Mouse (Mus musculus) intestine, embryonic 15.5 days (tissue): ENCODE measurements around the gene Tbata. TPM values are rescaled to one million over a fixed set of nuclear protein-coding genes. Genes with fewer than 3 reads are reported as not detected.
A peak's percentile ranks its signal among the peaks of the same experiment; 100 is the strongest.

Source experiments
- ATAC-seq: fragments of 200-750 bp; cut with Nextera tagmentation; 2 replicates; pipeline ENCODE4 v1.8.0; 2017; ENCODE audit warnings: moderate TSS enrichment, moderate library complexity
- H3K27ac ChIP-seq: fragments of 300-500 bp; sonication (generic); 2 replicates; pipeline ENCODE4 v1.5.1; 2015; ENCODE audit warnings: mild to moderate bottlenecking, inconsistent platforms
- H3K27me3 ChIP-seq: fragments of 300-500 bp; sonication (generic); replicated peaks from 2 replicates; pipeline ENCODE4 v1.6.1; 2015; ENCODE audit warnings: inconsistent platforms
- H3K36me3 ChIP-seq: fragments of 300-500 bp; sonication (generic); 2 replicates; pipeline ENCODE4 v1.6.1; 2015; ENCODE audit warnings: inconsistent platforms
- H3K4me1 ChIP-seq: fragments of 300-500 bp; sonication (generic); replicated peaks from 2 replicates; pipeline ENCODE4 v1.6.1; 2015; ENCODE audit warnings: inconsistent platforms
- H3K4me2 ChIP-seq: fragments of 300-500 bp; sonication (generic); replicated peaks from 2 replicates; pipeline ENCODE4 v1.6.1; 2015; ENCODE audit warnings: mild to moderate bottlenecking, inconsistent platforms
- H3K4me3 ChIP-seq: fragments of 300-500 bp; sonication (generic); replicated peaks from 2 replicates; pipeline ENCODE4 v1.5.1; 2015; ENCODE audit warnings: inconsistent platforms
- H3K9ac ChIP-seq: fragments of 300-500 bp; sonication (generic); 2 replicates; pipeline ENCODE4 v1.6.1; 2015; ENCODE audit warnings: inconsistent platforms
- H3K9me3 ChIP-seq: fragments of 300-500 bp; sonication (generic); 2 replicates; pipeline ENCODE4 v1.6.1; 2016; ENCODE audit warnings: inconsistent platforms
- WGBS: fragments of 180-500 bp; shearing (Covaris S2); methylation state at CpG from one replicate; pipeline ENCODE4 v1.1.7; 2015; 5-methylcytosine and 5-hydroxymethylcytosine counted together
- polyA plus RNA-seq: library from polyadenylated mRNA; unstranded; fragments of >200 nt; fragmentation: Nextera tagmentation; extraction: Ambion mirVana; gene quantifications from 2 replicates; pipeline ENCODE4 v1.2.1, GENCODE M21; 2015

Gene Tbata
- polyA plus RNA-seq, 1 experiment from 2014 or later, result not detected

DNA sequence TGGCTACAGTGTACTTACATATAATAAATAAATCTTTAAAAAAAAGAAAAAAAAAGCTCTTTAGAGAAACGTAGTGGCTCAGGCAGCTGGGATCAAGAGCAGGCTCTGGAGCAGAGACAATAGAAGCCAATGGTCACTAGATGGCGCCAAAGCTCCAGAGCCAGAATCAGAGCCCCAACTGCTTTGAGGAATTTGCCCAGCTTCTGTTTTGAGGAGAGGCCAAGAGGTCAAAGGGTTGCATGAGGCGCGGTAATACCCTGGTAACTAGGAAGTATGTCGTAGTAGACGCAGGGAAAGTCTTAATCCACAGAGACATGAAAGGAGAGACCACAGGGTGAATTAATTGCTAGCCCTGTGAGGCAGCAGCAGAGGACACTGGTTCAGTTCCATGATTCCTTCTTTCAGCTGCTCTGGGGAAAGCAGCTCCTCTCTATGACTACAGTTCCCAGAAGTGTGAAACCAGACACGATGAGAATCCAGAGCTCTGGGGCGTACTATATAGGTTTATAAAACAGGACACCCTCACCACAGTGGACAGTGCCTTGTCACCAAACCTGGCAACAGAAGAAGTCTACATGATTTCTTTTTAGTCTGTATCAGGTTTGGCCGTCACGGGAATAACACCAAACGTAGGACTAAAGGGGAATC lies 27.9 kb downstream of the Tbata start:
- ATAC-seq, result peak; percentile 61
- WGBS, result 27% methylated on average over 11 of the region's 11 CpGs

DNA sequence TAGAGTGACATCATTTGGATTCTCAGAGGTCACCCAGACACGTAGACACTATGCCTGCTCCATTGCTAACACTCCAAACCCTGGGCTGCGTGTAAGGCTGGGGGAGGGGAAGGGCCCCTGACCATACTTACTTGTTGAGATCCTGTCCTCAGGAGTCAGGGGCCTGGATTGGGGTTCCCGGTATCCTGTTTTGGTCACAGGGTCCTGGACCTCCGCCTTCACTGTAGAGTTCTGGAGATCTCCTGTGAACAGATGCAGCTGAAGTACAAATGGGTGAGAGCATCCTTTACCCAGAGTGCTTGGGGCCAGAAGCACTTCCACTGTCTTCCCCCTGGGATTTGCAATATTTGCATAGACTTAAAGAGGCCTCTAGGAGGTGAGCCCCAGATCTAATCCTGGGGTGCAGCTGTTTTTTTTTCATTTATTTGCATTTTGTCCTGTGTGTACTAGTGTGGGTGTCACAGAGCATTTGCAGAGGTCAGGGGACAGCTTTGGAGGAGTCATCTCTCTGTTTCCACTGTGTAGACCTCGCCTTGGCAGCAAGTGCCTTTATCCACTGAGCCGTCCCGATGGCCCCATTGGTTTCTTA lies 28.6 kb downstream of the Tbata start:
- Histone ChIP-seq H3K27me3 (no peaks in the 10 kb centered on the region), H3K4me1 (no peaks in the 10 kb centered on the region), H3K9me3 (no peaks in the 10 kb centered on the region), H3K36me3 (no peaks in the 10 kb centered on the region), H3K9ac (no peak overlapping the region), H3K4me3 (no peak overlapping the region), H3K27ac (no peak overlapping the region), H3K4me2 (no peak overlapping the region)
- 80% methylated on average over 7 of the region's 7 CpGs for WGBS
- ATAC-seq, result peak; percentile 29

More for the DNA sequence above, 27.9 kb downstream of the Tbata start:
- Histone ChIP-seq H3K9me3 (no peaks in the 10 kb centered on the region), H3K4me3 (no peak overlapping the region), H3K4me1 (no peaks in the 10 kb centered on the region), H3K27me3 (no peaks in the 10 kb centered on the region), H3K9ac (no peak overlapping the region; the same call in 1 of the 2 replicates), H3K4me2 (no peak overlapping the region), H3K36me3 (no peaks in the 10 kb centered on the region), H3K27ac (no peak overlapping the region)

DNA sequence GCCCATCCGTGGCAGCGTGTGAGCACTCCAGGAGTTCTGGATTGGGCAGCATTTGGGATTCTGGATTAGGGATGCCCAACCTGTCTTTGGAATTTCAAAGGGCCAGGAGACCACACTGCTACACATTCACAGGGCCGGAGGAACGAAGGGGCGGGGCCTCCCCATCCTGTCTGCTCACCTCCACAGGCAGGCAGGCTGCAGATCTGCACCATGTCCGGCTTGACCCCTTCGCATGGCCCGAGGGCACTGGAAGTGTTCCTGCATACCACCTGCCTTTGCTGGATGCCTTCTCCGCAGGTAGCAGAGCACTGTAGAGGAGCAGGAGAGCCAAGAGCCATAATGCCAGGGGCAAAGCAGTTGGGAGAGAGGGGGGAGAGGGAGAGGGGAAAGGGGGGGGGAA lies 29.2 kb downstream of the Tbata start:
- Histone ChIP-seq H3K27ac (no peak overlapping the region), H3K4me1 (no peaks in the 10 kb centered on the region), H3K4me3 (no peak overlapping the region), H3K27me3 (no peaks in the 10 kb centered on the region), H3K9me3 (no peaks in the 10 kb centered on the region), H3K9ac (no peak overlapping the region), H3K4me2 (no peak overlapping the region), H3K36me3 (no peaks in the 10 kb centered on the region)
- WGBS, result 50% methylated on average over 9 of the region's 9 CpGs
- no peak for ATAC-seq

DNA sequence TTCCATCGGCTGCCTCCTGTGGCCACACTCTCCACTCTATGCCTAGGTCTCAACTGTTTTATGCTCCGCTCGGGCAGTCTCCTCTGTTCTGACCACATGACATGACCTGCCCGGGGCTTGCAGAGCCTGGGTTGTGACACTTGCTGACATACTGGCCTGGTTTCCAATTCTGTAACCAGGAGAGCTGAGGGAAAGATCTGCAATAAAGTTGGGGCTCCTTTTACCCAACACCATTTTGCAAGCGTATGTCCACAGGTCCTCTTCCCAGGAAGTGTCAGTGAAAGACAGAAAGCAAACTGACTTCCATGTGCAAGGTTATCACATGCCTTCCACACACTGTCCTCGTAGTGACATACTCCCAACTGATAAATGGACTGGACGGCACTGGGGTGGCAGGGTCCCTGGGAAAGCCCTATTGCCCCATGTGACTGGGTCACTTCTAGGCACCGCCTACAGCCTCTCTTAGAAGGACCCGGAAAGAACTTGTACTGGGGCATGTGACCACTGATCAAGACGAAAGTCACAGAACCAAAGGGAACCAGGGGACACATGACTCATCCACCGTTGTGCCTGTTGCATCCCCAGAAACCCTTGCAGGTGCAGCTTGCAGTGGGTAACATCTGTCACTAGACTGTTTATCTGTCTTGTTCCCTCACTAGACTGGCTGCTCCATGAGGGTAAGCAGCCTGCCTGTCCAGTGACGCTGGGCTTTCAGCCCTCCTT lies 30.0 kb downstream of the Tbata start:
- no peak overlapping the region for H3K4me2 ChIP-seq
- H3K27ac ChIP-seq, result no peak overlapping the region
- ATAC-seq, result no peak
- H3K36me3 ChIP-seq, result no peaks in the 10 kb centered on the region
- H3K9me3 ChIP-seq, result no peaks in the 10 kb centered on the region
- H3K4me3 ChIP-seq, result no peak overlapping the region
- H3K27me3 ChIP-seq, result no peaks in the 10 kb centered on the region
- H3K4me1 ChIP-seq, result no peaks in the 10 kb centered on the region
- 76% methylated on average over 12 of the region's 12 CpGs for WGBS
- no peak overlapping the region for H3K9ac ChIP-seq

DNA sequence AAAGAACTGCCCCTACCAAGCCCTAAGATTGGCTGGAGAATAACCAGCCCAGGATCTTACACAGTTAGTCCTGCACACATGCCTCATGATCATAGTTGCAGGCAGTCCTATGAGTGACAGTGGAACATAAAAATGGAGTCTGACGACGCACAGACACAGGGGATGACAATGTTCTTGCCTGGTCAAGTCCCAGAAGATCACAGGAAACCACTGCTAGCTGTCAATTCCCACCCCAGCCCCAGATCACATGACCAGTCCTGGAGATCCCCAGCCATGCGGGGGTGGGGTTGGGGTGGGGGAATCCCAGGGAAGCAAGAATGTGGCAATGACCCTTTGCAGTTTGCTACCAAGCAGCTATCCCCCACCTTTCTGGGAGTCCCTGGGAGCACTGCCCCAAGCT lies 32.2 kb downstream of the Tbata start:
- Histone ChIP-seq H3K27me3 (no peaks in the 10 kb centered on the region), H3K9ac (no peak overlapping the region), H3K36me3 (no peaks in the 10 kb centered on the region), H3K4me2 (no peak overlapping the region), H3K27ac (no peak overlapping the region), H3K9me3 (no peaks in the 10 kb centered on the region), H3K4me1 (no peaks in the 10 kb centered on the region), H3K4me3 (no peak overlapping the region)
- 65% methylated on average over 3 of the region's 3 CpGs for WGBS
- ATAC-seq, result no peak

DNA sequence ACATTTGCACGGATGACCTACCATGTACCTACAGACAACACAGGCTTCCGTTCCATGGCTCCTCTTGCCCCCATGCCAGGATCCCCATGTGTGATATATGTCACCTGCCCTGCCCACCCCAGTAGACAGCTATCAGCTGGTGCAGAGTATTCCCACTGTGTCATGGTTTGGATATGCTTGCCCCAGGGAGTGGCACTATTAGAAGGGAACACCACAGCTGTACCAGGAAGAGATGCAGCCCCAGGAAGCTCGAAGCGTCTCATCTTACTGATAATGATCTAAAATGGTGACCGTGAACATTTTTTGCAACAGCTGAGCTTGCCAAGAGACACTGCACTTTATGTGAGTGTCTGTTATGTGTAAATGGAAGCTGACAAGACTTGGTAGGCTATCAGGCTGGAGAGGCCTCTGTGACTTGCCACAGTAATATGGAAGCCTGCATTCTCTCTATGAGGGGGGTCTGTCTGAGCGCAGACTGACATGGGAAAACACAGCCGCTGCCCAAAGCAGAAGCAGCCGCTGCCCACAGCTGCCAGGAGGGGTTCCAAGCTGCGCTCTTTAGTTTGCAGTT lies 36.4 kb downstream of the Tbata start:
- 0 out of 2 replicates have a peak, but pooled peaks cover 5% of the 10 kb centered on the region for H3K4me1 ChIP-seq
- no peaks in the 10 kb centered on the region for H3K36me3 ChIP-seq
- no peak overlapping the region for H3K4me2 ChIP-seq
- ATAC-seq, result no peak
- no peak overlapping the region for H3K27ac ChIP-seq
- H3K4me3 ChIP-seq, result no peak overlapping the region
- H3K9ac ChIP-seq, result no peak overlapping the region
- H3K27me3 ChIP-seq, result no peaks in the 10 kb centered on the region
- WGBS, result 75% methylated on average over 9 of the region's 9 CpGs
- no peaks in the 10 kb centered on the region for H3K9me3 ChIP-seq

DNA sequence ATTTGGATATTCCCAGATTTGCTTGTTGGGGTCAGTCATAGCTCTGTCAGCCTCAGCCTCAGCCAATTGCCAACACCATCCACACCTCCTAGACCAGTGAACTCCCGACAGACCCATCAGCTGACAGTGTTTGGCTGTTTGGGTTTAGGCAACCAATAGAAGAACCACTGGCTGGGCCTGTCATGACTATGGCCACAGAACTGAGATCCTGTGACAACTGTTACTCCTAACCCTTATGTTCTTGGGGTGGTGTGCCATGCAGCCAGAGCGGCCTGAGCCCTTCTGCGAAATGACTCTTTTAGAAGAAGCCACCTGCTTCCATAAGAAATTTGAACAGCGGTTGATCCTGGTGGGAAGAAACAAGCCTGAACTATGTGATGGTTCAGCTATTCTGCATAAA lies 39.4 kb downstream of the Tbata start:
- H3K4me1 ChIP-seq, result 0 out of 2 replicates have a peak, but pooled peaks cover 5% of the 10 kb centered on the region
- no peaks in the 10 kb centered on the region for H3K9me3 ChIP-seq
- H3K4me3 ChIP-seq, result no peak overlapping the region
- no peak overlapping the region for H3K9ac ChIP-seq
- WGBS, result 79% methylated on average over 4 of the region's 4 CpGs
- no peak for ATAC-seq
- no peak overlapping the region for H3K27ac ChIP-seq
- no peaks in the 10 kb centered on the region for H3K27me3 ChIP-seq
- no peaks in the 10 kb centered on the region for H3K36me3 ChIP-seq
- H3K4me2 ChIP-seq, result no peak overlapping the region

DNA sequence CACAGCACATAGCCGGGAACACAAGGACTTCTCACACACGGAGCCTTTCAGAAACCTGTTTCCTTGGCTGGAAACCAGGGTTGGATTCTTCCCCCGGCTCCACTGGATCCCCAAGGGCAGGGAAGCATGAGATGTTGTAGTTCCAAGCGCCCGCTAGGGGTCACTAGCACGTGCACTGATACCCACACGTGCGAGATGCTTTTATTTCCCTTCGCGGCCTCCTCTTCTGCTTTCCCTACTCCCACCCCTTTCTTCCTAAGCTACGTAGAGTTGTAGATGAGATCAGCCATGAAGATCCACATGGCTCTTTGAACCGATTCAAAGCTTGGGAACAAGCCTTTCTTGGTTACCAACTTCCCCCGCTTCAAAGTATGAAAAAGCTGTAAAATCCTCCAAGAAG lies 40.0 kb downstream of the Tbata start:
- Histone ChIP-seq H3K27me3 (no peaks in the 10 kb centered on the region), H3K9me3 (no peaks in the 10 kb centered on the region), H3K4me3 (no peak overlapping the region), H3K9ac (no peak overlapping the region), H3K27ac (no peak overlapping the region), H3K4me2 (no peak overlapping the region), H3K4me1 (0 out of 2 replicates have a peak, but pooled peaks cover 5% of the 10 kb centered on the region), H3K36me3 (no peaks in the 10 kb centered on the region)
- WGBS, result 9% methylated on average over 13 of the region's 13 CpGs
- no peak for ATAC-seq

DNA sequence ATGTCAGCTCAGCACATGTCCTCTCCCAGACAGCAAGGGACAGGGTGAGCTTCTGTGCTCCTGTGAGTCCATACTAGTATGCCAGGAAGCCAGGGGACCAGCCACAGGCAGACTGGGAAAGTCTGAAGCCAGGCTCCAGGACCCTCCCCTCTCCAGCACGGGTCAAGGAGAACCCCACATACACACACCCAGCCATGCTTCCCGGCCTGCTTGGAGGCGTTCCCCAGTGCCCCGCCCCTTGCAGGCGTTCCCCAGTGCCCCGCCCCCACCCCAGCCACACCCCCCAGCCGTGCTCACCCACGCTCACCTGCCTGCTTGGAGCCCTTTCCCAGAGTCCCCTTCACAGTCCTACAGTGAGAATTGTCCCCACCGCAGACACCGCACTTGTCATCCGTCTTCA lies 41.1 kb downstream of the Tbata start:
- Histone ChIP-seq H3K4me3 (no peak overlapping the region), H3K9me3 (no peaks in the 10 kb centered on the region), H3K4me1 (0 out of 2 replicates have a peak, but pooled peaks cover 5% of the 10 kb centered on the region), H3K36me3 (no peaks in the 10 kb centered on the region), H3K4me2 (0 out of 2 replicates have a peak overlapping the region, but pooled peaks have one; percentile 1), H3K27ac (no peak overlapping the region), H3K27me3 (no peaks in the 10 kb centered on the region), H3K9ac (no peak overlapping the region)
- peak; percentile 79 for ATAC-seq
- WGBS, result 10% methylated on average over 11 of the region's 11 CpGs

DNA sequence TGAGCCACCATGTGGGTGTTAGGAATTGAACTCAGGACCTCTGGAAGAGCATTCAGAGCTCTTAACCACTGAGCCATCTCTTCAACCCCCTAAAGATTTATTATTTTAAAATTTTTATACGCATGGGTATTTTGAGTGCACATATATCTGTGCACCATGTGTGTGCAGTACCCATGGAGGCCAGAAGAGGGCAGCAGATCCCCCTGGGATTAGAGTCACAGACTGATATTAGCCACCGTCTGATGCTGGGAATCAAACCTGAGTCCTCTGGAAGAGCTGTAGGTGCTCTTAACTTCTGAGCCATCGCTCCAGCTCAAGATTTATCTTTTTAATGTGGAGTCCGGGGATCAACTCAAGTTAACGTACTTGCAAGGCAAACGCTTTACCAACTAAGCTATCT lies 43.9 kb downstream of the Tbata start:
- Histone ChIP-seq H3K27me3 (no peaks in the 10 kb centered on the region), H3K36me3 (no peaks in the 10 kb centered on the region), H3K9me3 (no peaks in the 10 kb centered on the region), H3K4me2 (no peak overlapping the region), H3K4me1 (0 out of 2 replicates have a peak, but pooled peaks cover 5% of the 10 kb centered on the region), H3K9ac (no peak overlapping the region), H3K4me3 (no peak overlapping the region), H3K27ac (no peak overlapping the region)
- ATAC-seq, result no peak
- 98% methylated on average over 6 of the region's 6 CpGs for WGBS

DNA sequence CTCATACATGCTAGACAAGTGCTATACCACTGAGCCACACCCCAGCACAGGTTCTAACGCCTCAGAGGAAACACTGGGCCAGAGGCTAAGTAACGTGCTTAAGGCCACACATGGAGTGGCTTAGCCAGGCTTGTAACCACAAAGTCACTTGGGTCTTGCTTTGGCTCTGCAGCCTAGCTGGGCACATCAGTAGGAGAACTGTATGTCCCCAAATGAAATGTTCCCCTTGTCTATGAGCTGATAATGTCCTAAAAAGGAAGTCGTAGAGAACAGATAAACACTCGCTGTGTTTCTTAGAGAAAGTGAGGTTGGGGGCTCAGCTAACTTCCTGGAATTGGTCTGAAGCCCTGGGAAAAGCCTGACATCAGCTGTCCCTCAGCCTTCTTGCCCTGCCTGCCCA lies 44.4 kb downstream of the Tbata start:
- Histone ChIP-seq H3K9ac (no peak overlapping the region), H3K4me3 (no peak overlapping the region), H3K4me2 (no peak overlapping the region), H3K4me1 (0 out of 2 replicates have a peak, but pooled peaks cover 5% of the 10 kb centered on the region), H3K9me3 (no peaks in the 10 kb centered on the region), H3K27me3 (no peaks in the 10 kb centered on the region), H3K36me3 (no peaks in the 10 kb centered on the region), H3K27ac (no peak overlapping the region)
- ATAC-seq, result no peak
- 54% methylated on average over 4 of the region's 4 CpGs for WGBS

DNA sequence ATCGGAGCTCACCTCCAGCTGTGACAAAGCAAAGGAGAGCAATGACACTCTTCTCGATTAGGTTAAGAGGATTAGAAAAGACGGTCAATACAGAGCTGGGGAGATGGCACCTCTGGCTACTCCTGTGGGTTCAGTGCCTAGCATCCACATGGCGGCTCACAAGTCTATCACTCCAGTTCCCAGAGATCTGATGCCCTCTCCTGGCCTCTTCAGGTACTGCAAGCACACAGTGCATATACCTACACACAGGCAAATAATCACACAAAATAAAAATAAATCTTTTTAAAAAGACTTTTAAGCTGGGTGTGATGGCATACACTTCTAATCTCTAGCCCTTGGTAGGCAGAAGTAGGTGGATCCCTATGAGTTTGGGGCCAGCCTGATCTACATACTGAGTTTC lies 47.6 kb downstream of the Tbata start:
- H3K4me2 ChIP-seq, result no peak overlapping the region
- no peaks in the 10 kb centered on the region for H3K9me3 ChIP-seq
- no peaks in the 10 kb centered on the region for H3K4me1 ChIP-seq
- no peak overlapping the region for H3K27ac ChIP-seq
- H3K9ac ChIP-seq, result no peak overlapping the region
- H3K36me3 ChIP-seq, result no peaks in the 10 kb centered on the region
- WGBS, result 94% methylated on average over 4 of the region's 4 CpGs
- no peak for ATAC-seq
- H3K4me3 ChIP-seq, result no peak overlapping the region
- no peaks in the 10 kb centered on the region for H3K27me3 ChIP-seq
